Mouse (Mus musculus) hindbrain, embryonic 15.5 days (tissue): ENCODE results near the gene Etfrf1. TPM values are rescaled to one million over a fixed set of nuclear protein-coding genes. Genes with fewer than 3 reads are reported as not detected.

ENCODE experiments used
- ATAC-seq: fragments of 200-750 bp; cut with Nextera tagmentation; 2 replicates; pipeline ENCODE4 v1.8.0; 2017; ENCODE audit warnings: low read depth, moderate number of reproducible peaks, moderate TSS enrichment; ENCODE audit not compliant: low FRiP score
- H3K27ac ChIP-seq: fragments of 300-500 bp; sonication (generic); replicated peaks from 2 replicates; pipeline ENCODE4 v1.5.1; 2015; ENCODE audit warnings: mild to moderate bottlenecking, inconsistent platforms
- H3K27me3 ChIP-seq: fragments of 300-500 bp; sonication (generic); 2 replicates; pipeline ENCODE4 v1.6.1; 2015; ENCODE audit warnings: control low read depth, inconsistent platforms
- H3K36me3 ChIP-seq: fragments of 300-500 bp; sonication (generic); 2 replicates; pipeline ENCODE4 v1.6.1; 2015; ENCODE audit warnings: control low read depth, inconsistent platforms
- H3K4me1 ChIP-seq: fragments of 300-500 bp; sonication (generic); replicated peaks from 2 replicates; pipeline ENCODE4 v1.6.1; 2015; ENCODE audit warnings: control low read depth, inconsistent platforms
- H3K4me2 ChIP-seq: fragments of 300-500 bp; sonication (generic); 2 replicates; pipeline ENCODE4 v1.6.1; 2015; ENCODE audit warnings: moderate library complexity, mild to moderate bottlenecking, inconsistent platforms
- H3K4me3 ChIP-seq: fragments of 300-500 bp; sonication (generic); 2 replicates; pipeline ENCODE4 v1.5.1; 2015; ENCODE audit warnings: mild to moderate bottlenecking, inconsistent platforms
- H3K9ac ChIP-seq: fragments of 300-500 bp; sonication (generic); 2 replicates; pipeline ENCODE4 v1.6.1; 2015; ENCODE audit warnings: inconsistent platforms
- H3K9me3 ChIP-seq: fragments of 300-500 bp; sonication (generic); 2 replicates; pipeline ENCODE4 v1.6.1; 2016; ENCODE audit warnings: control low read depth, inconsistent platforms
- WGBS: fragments of 180-500 bp; shearing (Covaris S2); methylation state at CpG from one replicate; pipeline ENCODE4 v1.1.7; 2015; 5-methylcytosine and 5-hydroxymethylcytosine counted together
- polyA plus RNA-seq: library from polyadenylated mRNA; unstranded; fragments of >200 nt; fragmentation: Nextera tagmentation; extraction: Ambion mirVana; gene quantifications from 2 replicates; pipeline ENCODE4 v1.2.1, GENCODE M21; 2015

Etfrf1 gene
- polyA plus RNA-seq, result 27.0 and 27.5 TPM in 2 replicates

DNA sequence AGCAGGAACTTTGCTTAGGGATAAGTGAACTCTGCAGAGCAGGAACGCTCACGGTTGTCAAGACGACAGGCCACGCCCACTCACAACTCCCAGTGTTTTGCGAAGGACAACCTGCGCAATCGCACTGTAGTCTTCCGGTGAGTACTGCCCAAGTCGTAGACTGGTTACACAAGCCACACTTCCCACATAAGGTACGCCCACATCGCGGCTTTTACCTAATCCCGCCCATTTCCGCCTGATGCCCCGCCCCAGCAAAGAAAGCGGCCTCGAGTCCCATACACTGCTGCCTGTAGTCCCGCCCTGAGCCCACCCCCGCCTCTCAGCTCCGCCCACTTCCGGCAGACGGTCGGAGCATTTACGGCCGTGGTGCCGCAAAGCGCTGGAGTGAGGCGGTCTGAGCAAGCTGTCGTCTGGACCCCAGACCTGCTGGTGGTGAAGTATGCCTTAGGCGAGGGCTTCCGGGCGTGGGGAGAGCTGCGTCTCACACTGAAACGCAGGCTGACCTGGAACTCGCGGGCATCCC, at the start of gene Etfrf1, which contains the start of gene Casc1:
Gene Etfrf1 (plus strand): TSS at position 319 of the 523 bp plus-strand sequence.
Gene Casc1 (minus strand): TSS at position 190 of the 523 bp plus-strand sequence.
- H3K4me1 ChIP-seq, result peaks cover 16% of the 10 kb centered on the region
- peak within 1 kb of the TSS; percentile 73 for H3K9ac ChIP-seq
- under 1% methylated on average over 36 of the region's 36 CpGs for WGBS
- ATAC-seq, result peak; percentile 100
- H3K9me3 ChIP-seq, result no peaks in the 10 kb centered on the region
- H3K4me2 ChIP-seq, result peak within 1 kb of the TSS; percentile 70
- peak within 1 kb of the TSS; percentile 70 for H3K4me3 ChIP-seq
- H3K36me3 ChIP-seq, result no peaks in the 10 kb centered on the region
- H3K27me3 ChIP-seq, result no peaks in the 10 kb centered on the region
- H3K27ac ChIP-seq, result peak within 1 kb of the TSS; percentile 93

DNA sequence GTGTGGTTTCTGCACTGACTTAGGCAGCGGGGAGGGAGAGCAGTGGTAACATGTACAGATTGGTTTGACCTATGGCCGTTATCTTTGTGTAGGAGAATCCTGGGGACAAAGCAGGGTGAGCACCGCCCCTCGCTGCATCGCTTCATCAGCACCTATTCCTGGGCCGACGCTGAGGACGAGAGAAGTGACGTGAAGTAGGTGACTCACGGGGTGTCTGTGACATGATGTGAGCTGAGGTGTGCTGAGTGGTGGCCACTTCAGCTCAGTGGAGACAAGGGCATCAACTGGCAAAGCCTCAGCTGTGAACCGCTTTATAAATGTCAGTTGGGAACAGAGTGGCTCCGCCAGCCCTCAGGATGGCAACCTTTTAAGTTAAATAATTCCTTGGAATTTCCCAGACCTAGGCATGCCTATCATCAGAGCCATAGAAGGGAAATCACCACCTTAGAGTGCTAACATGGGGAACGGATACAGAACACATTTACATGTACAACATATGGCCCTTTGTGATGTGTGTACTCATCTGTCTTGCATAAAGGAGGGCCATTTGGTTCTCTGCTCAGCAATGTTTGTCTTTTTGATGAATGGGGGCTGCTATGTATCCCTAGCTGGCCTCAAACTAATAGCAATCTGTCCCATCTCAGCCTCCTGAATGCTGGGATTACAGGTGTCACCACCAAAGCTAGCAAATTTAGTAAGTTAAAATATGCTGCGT, 38.9 kb upstream of the Etfrf1 start:
- Histone ChIP-seq H3K4me1 (peaks cover 12% of the 10 kb centered on the region), H3K9ac (no peak overlapping the region), H3K27ac (no peak overlapping the region), H3K36me3 (no peaks in the 10 kb centered on the region), H3K27me3 (peaks cover 11% of the 10 kb centered on the region), H3K9me3 (no peaks in the 10 kb centered on the region), H3K4me2 (no peak overlapping the region), H3K4me3 (no peak overlapping the region)
- ATAC-seq, result no peak
- WGBS, result 71% methylated on average over 14 of the region's 14 CpGs

DNA sequence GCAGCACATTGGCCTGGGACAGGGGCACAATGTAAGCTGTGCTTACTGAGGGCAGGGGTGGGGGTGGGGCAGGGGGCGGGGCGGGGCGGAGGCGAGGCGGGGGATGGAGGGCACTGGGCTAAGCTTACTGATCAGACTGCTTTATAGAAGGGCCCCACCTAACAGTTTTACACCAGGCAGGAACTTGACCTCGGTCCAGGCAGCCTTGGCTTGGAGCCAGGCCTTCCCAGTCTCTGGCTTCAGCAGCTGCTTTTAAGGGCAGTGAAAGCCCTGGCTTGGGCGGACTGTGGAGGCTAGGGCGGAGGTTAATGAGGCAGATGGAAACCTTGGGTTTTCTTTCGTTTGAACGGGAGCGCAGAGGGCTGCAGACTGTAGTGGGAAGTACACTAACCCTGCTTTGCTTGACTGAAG, 37.1 kb upstream of the Etfrf1 start:
- H3K4me3 ChIP-seq, result no peak overlapping the region
- 0 out of 2 replicates have a peak overlapping the region, but pooled peaks have one; percentile 6 for H3K4me2 ChIP-seq
- no peaks in the 10 kb centered on the region for H3K36me3 ChIP-seq
- no peak overlapping the region for H3K27ac ChIP-seq
- H3K9ac ChIP-seq, result no peak overlapping the region
- peaks cover 11% of the 10 kb centered on the region for H3K27me3 ChIP-seq
- WGBS, result 9% methylated on average over 10 of the region's 11 CpGs
- peak; percentile 80 for ATAC-seq
- H3K9me3 ChIP-seq, result no peaks in the 10 kb centered on the region
- H3K4me1 ChIP-seq, result peaks cover 12% of the 10 kb centered on the region

DNA sequence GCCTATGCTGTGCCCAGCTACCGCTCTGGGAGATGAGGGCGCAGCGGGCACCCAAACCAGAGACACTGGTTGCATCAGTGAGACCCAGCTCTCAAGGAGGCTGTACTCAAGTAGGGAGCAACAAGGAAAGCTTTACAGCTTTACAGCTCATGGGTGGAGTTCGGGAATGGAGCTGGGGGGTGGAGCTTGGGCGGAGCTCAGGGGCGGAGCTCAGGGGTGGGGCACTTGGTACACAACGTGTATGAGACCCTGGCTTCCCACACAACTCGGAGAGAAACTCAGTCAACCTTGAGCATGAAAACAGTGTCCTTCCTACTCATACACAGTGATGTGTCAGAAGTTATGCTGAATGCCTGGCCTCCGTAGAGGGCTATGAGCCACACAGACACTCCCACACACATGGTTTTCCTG, 35.4 kb upstream of the Etfrf1 start:
- no peaks in the 10 kb centered on the region for H3K36me3 ChIP-seq
- H3K4me2 ChIP-seq, result no peak overlapping the region
- no peak overlapping the region for H3K4me3 ChIP-seq
- H3K4me1 ChIP-seq, result peaks cover 12% of the 10 kb centered on the region
- no peaks in the 10 kb centered on the region for H3K9me3 ChIP-seq
- peaks cover 11% of the 10 kb centered on the region for H3K27me3 ChIP-seq
- 40% methylated on average over 9 of the region's 9 CpGs for WGBS
- ATAC-seq, result no peak
- no peak overlapping the region for H3K9ac ChIP-seq
- H3K27ac ChIP-seq, result no peak overlapping the region

DNA sequence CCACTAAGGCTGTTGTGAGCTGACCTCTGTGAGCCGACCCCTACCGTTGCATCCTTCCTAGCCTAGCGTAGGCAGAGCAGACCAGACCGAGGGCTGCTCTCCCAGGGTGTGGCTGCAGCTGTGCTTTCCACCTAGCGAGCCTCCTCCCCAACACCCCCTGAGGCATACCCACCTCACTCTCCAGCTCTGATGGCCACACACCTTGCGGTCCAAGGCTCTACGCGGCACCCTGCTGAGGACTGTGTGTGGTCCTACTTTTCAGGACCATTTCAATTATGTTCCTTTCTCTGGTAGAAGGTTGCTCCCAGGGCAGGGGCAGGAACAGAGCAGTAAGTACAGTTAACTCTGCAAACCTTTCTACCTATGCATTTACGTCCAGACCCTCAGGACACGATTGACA, 34.5 kb upstream of the Etfrf1 start:
- Histone ChIP-seq H3K36me3 (no peaks in the 10 kb centered on the region), H3K27me3 (peaks cover 11% of the 10 kb centered on the region), H3K4me1 (peaks cover 12% of the 10 kb centered on the region), H3K9me3 (no peaks in the 10 kb centered on the region), H3K4me2 (no peak overlapping the region), H3K27ac (no peak overlapping the region), H3K4me3 (no peak overlapping the region), H3K9ac (no peak overlapping the region)
- 48% methylated on average over 10 of the region's 10 CpGs for whole genome bisulfite sequencing
- ATAC-seq, result no peak

DNA sequence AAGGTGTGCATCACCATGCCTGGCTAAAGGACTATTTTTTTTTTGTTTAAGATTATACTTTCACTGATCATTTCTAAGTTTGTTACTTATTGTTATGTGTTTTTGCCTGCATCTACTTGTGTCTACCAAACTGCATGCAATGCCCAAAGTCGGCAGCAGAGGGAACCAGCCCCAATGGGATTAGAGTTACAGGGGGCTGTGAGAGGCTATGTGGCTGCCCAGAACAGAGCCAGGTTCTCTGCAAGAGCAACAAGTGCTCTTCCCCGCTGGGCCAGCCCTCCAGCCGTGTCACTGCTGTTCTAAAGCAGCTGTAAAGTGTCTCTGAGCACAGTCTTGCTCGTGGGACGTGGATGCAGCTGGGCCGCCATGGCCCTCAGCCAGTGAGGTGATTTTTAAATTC, 31.3 kb upstream of the Etfrf1 start:
- Histone ChIP-seq H3K27ac (no peak overlapping the region), H3K36me3 (no peaks in the 10 kb centered on the region), H3K4me2 (no peak overlapping the region), H3K9me3 (no peaks in the 10 kb centered on the region), H3K27me3 (peaks cover 11% of the 10 kb centered on the region), H3K4me3 (no peak overlapping the region), H3K4me1 (peaks cover under 1% of the 10 kb centered on the region; the same call in 1 of the 2 replicates), H3K9ac (no peak overlapping the region)
- WGBS, result 25% methylated on average over 6 of the region's 6 CpGs
- ATAC-seq, result no peak

DNA sequence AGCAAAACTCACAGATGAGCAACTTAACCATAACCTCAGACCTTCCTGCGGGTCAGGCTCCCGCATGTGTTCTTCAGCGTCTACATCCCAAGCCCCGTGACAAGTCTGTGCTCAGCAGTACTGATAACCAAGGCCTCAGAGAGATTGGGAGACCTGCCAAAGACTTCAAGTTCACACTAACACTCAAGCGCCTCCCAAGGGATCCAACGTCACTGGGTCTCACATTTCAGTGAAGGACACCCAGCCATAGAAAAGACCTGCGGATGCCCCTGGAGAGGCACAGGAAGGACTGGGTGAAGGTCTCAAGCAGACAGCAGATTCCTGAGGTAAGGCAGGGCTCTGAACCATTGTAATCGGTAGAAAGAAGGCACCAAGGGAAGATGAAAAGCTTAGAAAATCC, 28.9 kb upstream of the Etfrf1 start:
- H3K27ac ChIP-seq, result no peak overlapping the region
- H3K36me3 ChIP-seq, result no peaks in the 10 kb centered on the region
- no peak overlapping the region for H3K4me2 ChIP-seq
- WGBS, result 83% methylated on average over 8 of the region's 8 CpGs
- H3K9me3 ChIP-seq, result no peaks in the 10 kb centered on the region
- H3K4me1 ChIP-seq, result no peaks in the 10 kb centered on the region
- H3K27me3 ChIP-seq, result no peaks in the 10 kb centered on the region
- no peak overlapping the region for H3K4me3 ChIP-seq
- no peak overlapping the region for H3K9ac ChIP-seq
- ATAC-seq, result no peak

DNA sequence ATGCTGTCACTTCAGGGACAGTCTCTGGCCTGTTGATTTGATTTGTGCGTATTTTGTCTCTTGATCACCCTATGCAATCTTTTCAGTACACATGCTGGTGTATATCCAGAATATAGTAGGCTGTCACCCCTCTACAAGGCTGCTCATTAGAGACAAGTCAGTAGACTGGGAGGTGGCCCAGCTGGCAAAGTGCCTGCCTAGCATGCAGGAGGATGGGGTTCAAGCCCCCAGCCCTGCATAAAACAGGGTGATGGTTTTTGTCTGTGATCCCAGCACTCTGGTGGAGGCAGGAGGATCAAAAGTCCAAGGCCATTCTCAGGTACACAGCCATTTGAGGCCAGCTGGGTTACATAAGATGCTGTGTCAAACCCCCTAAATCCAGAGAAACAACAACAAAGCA, 24.8 kb upstream of the Etfrf1 start:
- Histone ChIP-seq H3K4me2 (no peak overlapping the region), H3K27ac (no peak overlapping the region), H3K4me1 (no peaks in the 10 kb centered on the region), H3K9ac (no peak overlapping the region), H3K27me3 (no peaks in the 10 kb centered on the region), H3K4me3 (no peak overlapping the region), H3K9me3 (no peaks in the 10 kb centered on the region), H3K36me3 (no peaks in the 10 kb centered on the region)
- WGBS, result 85% methylated on average over 1 of the region's 1 CpGs
- no peak for ATAC-seq

DNA sequence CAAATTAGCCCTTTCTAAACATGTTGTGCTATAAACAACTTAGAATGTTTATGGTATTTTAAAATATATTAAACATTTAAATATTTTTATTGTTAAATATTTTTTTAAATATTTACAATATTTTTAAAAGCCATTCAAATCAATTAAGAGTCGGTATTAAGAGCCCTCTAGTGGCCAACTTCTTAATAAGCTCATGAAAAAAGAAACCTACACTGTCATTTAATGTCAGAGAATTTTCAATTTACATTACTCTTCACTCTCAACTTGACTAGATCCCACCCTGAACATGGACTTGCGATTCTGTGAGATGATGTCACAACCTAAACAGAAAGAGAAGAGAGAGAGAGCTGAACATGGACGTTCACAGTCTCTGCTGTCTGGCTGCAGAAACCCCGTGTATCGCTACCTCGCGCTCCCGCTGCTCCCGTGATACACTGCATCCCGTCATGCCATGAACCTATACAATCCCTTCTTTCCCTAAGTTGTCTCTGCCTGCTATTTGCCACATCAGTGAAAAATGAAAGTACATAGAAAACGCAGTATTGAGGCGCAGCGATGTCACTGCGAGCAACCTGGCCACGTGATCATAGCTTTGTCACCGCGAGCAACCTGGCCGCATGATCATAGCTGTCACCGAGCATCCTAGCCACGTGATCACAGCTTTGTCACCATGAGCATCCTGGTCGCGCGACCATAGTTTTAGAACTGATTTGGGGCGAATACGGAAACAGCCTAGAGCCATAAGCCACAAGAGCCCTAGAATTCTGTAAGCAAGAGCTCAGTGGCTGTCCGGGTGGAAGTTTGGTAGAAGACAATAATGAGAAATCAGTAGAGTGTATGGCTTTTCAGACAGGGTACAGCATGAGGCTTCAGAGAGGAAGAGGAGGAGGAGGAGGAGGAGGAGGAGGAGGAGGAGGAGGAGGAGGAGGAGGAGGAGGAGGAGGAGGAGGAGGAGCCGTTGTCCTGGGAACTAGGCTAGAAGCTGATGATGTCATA, 23.5 kb upstream of the Etfrf1 start:
- peak overlapping the region; percentile 66 for H3K27ac ChIP-seq
- H3K9me3 ChIP-seq, result no peaks in the 10 kb centered on the region
- peak overlapping the region; percentile 29 for H3K4me3 ChIP-seq
- H3K4me1 ChIP-seq, result no peaks in the 10 kb centered on the region
- WGBS, result 59% methylated on average over 27 of the region's 27 CpGs
- peak; percentile 83 for ATAC-seq
- H3K27me3 ChIP-seq, result no peaks in the 10 kb centered on the region
- peak overlapping the region; percentile 26 for H3K9ac ChIP-seq
- no peaks in the 10 kb centered on the region for H3K36me3 ChIP-seq
- peak overlapping the region; percentile 52 for H3K4me2 ChIP-seq

DNA sequence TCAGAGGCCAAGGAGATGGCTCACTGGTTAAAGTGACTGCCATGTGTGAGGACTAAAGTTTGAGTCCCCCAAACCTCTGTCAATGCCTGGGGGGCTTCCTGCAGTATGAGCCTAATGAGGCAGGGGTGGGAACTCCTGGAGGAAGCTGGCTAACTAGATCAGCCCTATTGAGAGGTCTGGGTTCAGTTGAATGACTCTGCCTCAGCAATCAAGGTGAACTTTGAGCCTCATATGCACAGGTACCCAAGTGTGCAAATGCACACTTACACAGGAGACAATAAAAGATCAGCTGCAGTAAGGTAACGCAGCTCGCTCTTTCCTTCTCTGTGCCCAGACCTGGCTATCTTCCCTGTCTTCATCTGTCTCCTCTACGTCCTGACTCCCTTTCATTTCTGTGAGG, 17.9 kb upstream of the Etfrf1 start:
- no peak for ATAC-seq
- WGBS, result 91% methylated on average over 3 of the region's 3 CpGs

DNA sequence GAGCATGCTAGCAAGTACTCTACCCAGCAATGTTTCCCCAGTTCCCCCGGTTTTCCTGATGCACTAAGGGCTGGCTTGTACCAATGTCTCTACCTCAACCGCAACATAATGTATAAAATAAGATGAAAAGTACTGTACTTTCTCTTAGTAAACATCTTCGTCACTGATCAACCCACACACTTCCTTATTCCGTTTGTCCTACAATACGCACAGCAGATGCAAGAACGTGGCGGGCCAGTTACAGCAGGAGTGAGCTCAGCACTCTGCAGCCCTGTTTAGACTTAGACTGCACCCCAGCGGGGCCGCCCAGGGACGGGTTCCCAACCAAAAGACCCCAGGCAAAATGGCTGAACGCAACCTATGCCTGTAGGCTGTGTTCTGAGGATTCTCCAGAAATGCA, 17.5 kb upstream of the Etfrf1 start:
- Histone ChIP-seq H3K4me3 (no peak overlapping the region), H3K9ac (no peak overlapping the region), H3K27me3 (no peaks in the 10 kb centered on the region), H3K9me3 (no peaks in the 10 kb centered on the region), H3K27ac (no peak overlapping the region), H3K36me3 (no peaks in the 10 kb centered on the region), H3K4me2 (no peak overlapping the region), H3K4me1 (no peaks in the 10 kb centered on the region)
- no peak for ATAC-seq
- 88% methylated on average over 11 of the region's 11 CpGs for WGBS

More for the DNA sequence above, 17.9 kb upstream of the Etfrf1 start:
- no peak overlapping the region for H3K9ac ChIP-seq
- H3K27ac ChIP-seq, result no peak overlapping the region
- no peak overlapping the region for H3K4me2 ChIP-seq
- H3K36me3 ChIP-seq, result no peaks in the 10 kb centered on the region
- H3K9me3 ChIP-seq, result no peaks in the 10 kb centered on the region
- no peaks in the 10 kb centered on the region for H3K27me3 ChIP-seq
- no peaks in the 10 kb centered on the region for H3K4me1 ChIP-seq
- H3K4me3 ChIP-seq, result no peak overlapping the region
